Mouse (Mus musculus) G1E (cell line): ENCODE results near the gene Cacna1a.

Experiments used
- CTCF ChIP-seq: IDR thresholded peaks from 2 replicates; pipeline ENCODE4 v1.5.1; 2012; ENCODE audit warnings: low read depth, low read length, inconsistent platforms, mixed read lengths
- GATA1 ChIP-seq: IDR thresholded peaks from 2 replicates; pipeline ENCODE4 v1.6.1; 2012; ENCODE audit warnings: borderline replicate concordance, low read length, inconsistent platforms, mixed read lengths
- TAL1 ChIP-seq: conservative IDR thresholded peaks from 2 replicates; pipeline ENCODE4 v1.6.1; 2012; ENCODE audit warnings: low read depth, low read length, inconsistent platforms, mixed read lengths

DNA sequence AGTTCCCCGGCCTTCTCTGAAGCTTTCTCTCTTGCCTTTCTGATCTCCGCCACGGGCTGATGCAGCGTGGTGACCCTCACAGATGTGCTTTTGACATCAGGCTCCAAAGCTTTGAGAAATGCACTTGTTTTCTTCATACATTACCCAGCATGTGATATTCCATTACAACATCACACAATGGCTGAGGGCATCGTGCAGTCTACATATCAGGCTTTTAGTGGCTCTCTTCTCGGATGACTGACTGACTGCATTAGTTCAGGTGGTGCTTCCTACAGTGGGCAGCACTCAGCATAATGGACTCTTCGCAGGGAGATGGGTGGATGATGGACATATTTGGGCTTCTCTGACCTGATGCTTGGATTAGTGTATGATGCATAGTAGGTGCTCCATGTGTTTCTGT lies 37.8 kb downstream of the Cacna1a start:
- TF ChIP-seq CTCF (no peak), TAL1 (no peak), GATA1 (no peak)
